ENCODE assay signal across 10 mouse cellular contexts in genomic region chr8:62080195-62080802, GRCm38 (mm10). TPM values are rescaled to one million over a fixed set of nuclear protein-coding genes. Genes with fewer than 3 reads are reported as not detected.
DNase-seq lines count a peak whose midpoint lies in the region; ATAC-seq and TF ChIP-seq lines count a peak whose summit lies in the region.
"Had no signal": no experiment of that assay in that cellular context is flagged by ENCODE, and none has a peak within 500 bp of the region (broad histone marks: within the 10 kb centered on the region; RNA-seq: fewer than 3 reads in every experiment).

No protein-coding gene starts in this region.

- no peak overlapping the region for H3K4me3 ChIP-seq in lung, adult 2 months (replicated peaks; ENCODE audit: extremely low read depth, low read depth, low read length)

- ATAC-seq in hematopoietic stem cell, adult 5-6 weeks (replicated peaks in 1 of 2; ENCODE audit: insufficient read depth in 1 of 2, low FRiP score in 2 of 2, low TSS enrichment in 1 of 2, low read depth in 1 of 2, poor library complexity in 2 of 2, severe bottlenecking in 2 of 2), result peak; percentile 45 to 46; a peak in 1 of 4 replicates

- no peak for TF ChIP-seq POLR2A in lung, adult 2 months (IDR thresholded peaks at IDR 0.05; ENCODE audit: borderline replicate concordance, extremely low read depth, low read depth, low read length)

- DNase-seq in cerebellum, adult 9-10 months, result peak; percentile 26
- no peak for DNase-seq in cerebellum, postnatal 4 days (ENCODE audit: low spot score in 2 of 2)
- no peak for DNase-seq in lung, adult 2 months
- DNase-seq in lung, adult 18-20 months, result no peak
- DNase-seq in retina, postnatal 1 day, result peak; percentile 70
- no peak for DNase-seq in adrenal gland, postnatal 36 days
- DNase-seq in urinary bladder, postnatal 4 days (ENCODE audit: low spot score in 2 of 2), result no peak

- no peaks in the 10 kb centered on the region for H3K4me1 ChIP-seq in lung, adult 2 months (ENCODE audit: control insufficient read depth, insufficient read depth, low read length)

- WGBS in lung, adult 2 months, result 35% methylated on average over 3 of the region's 3 CpGs

- TF ChIP-seq CTCF in lung, adult 2 months (IDR thresholded peaks at IDR 0.05; ENCODE audit: insufficient read depth, low read length), result peak; percentile 19; the same call in 1 of the 2 replicates

RNA-seq across cellular contexts. Expression of gene Anxa10, which starts 42.7 kb away (rescaled TPM):
- polyA plus RNA-seq in lung, adult 2 months (2012; rRNA removed), result not detected in 2 replicates
- total RNA-seq in hematopoietic stem cell, adult 5-6 weeks (2017), result not detected in 2 replicates
- not detected for total RNA-seq in adrenal gland, postnatal 36 days (2021)
- total RNA-seq: heart, postnatal 14 days had no signal
- polyA plus RNA-seq: spleen, adult 2 months had no signal

Comparison
In these comparisons a context has a peak if more than half of its experiments do, and no peak if none do; other contexts are left out.
1. DNase-seq: peak in cerebellum, adult 9-10 months (single experiment) and retina, postnatal 1 day (single experiment); none in cerebellum, postnatal 4 days (0 of 2), lung, adult 2 months (single experiment), lung, adult 18-20 months (0 of 2), adrenal gland, postnatal 36 days (0 of 2) and urinary bladder, postnatal 4 days (0 of 2).